9 mouse cellular contexts compared by ENCODE assay signal in the genomic region with DNA sequence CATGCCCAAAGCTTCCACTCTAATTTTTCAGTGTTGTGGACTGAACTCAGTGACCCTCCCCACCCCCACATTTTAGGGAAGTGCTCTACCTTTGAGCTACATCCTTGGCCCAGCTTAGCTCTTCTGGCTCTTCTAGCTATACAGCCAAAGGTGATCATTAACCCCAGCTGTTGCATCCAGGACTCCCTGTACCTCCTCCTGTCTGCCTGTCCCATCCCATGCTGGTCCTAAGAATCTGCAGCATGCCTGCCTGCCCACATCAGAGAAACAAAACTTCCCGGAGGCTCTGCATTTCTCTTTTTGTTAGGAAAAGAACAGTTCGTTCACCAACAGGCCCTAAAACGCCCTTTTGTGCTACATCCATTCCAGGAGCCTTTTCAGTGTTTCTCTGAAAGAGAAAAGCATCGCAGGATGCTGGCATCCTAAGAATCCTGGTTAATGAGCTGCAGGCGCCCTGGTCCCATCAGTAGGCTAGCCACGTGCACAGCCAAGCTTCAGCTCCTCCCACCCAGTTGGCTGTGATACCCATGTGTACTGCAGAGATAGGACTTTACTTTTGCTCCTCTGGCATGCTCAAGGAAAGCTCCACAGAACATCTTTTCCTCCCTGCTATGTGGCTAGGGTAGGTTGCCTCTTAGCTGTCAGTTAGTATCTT. TPM values are rescaled to one million over a fixed set of nuclear protein-coding genes. Genes with fewer than 3 reads are reported as not detected.
DNase-seq lines count a peak whose midpoint lies in the region; ATAC-seq lines count a peak whose summit lies in the region.
"Had no signal": no experiment of that assay in that cellular context is flagged by ENCODE, and none has a peak within 500 bp of the region (broad histone marks: within the 10 kb centered on the region; RNA-seq: fewer than 3 reads in every experiment).

No protein-coding gene starts in this region.

- no peaks in the 10 kb centered on the region for H3K27me3 ChIP-seq in hindbrain, embryonic 14.5 days (ENCODE audit: control insufficient read depth, insufficient read depth, low read length)
- H3K27me3 ChIP-seq in midbrain, embryonic 16.5 days (ENCODE audit: control insufficient read depth, insufficient read depth, low read depth, low read length): no peaks in the 10 kb centered on the region
- H3K27me3 ChIP-seq in heart, embryonic 11.5 days (ENCODE audit: control insufficient read depth, insufficient read depth, low read length): 0 out of 2 replicates have a peak, but pooled peaks cover under 1% of the 10 kb centered on the region

- peak overlapping the region; percentile 14; the same call in 1 of the 2 replicates for H3K9ac ChIP-seq in hindbrain, embryonic 14.5 days
- no peak overlapping the region for H3K9ac ChIP-seq in midbrain, embryonic 16.5 days (ENCODE audit: low read depth, low read length)
- no peak overlapping the region for H3K9ac ChIP-seq in heart, embryonic 11.5 days (ENCODE audit: low read depth, low read length)

- DNase-seq in MEL-GATA-1-ER (ENCODE audit: extremely low read depth, low read depth) (peak; percentile 43), adipocyte (ENCODE audit: low spot score) (no peak)
- peak; percentile 61 for DNase-seq in embryo, embryonic 9.5 days (ENCODE audit: extremely low spot score)
- peak; percentile 75 for DNase-seq in hindbrain, embryonic 14.5 days (ENCODE audit: low spot score)
- DNase-seq in left cerebral cortex, adult 9 months (ENCODE audit: low spot score in 2 of 2): peak; percentile 33 to 69
- DNase-seq in spleen, adult 18-20 months: no peak

- peaks cover 12% of the 10 kb centered on the region for H3K4me1 ChIP-seq in hindbrain, embryonic 14.5 days (replicated peaks; ENCODE audit: control insufficient read depth, insufficient read depth, low read length)
- H3K4me1 ChIP-seq in midbrain, embryonic 16.5 days (ENCODE audit: control insufficient read depth, insufficient read depth, low read length): peaks cover 11% of the 10 kb centered on the region
- H3K4me1 ChIP-seq in heart, embryonic 11.5 days (ENCODE audit: control insufficient read depth, insufficient read depth, low read length): no peaks in the 10 kb centered on the region

- H3K9me3 ChIP-seq in hindbrain, embryonic 14.5 days (ENCODE audit: control insufficient read depth, low read length): no peaks in the 10 kb centered on the region
- no peaks in the 10 kb centered on the region for H3K9me3 ChIP-seq in midbrain, embryonic 16.5 days (replicated peaks; ENCODE audit: control insufficient read depth, low read length, poor library complexity, severe bottlenecking)
- no peaks in the 10 kb centered on the region for H3K9me3 ChIP-seq in heart, embryonic 11.5 days (replicated peaks; ENCODE audit: control insufficient read depth, low read length)
- H3K9me3 ChIP-seq: G1E had no signal

- H3K4me3 ChIP-seq in hindbrain, embryonic 14.5 days (replicated peaks; ENCODE audit: low read length): no peak overlapping the region
- no peak overlapping the region for H3K4me3 ChIP-seq in midbrain, embryonic 16.5 days (ENCODE audit: low read depth, low read length)
- H3K4me3 ChIP-seq in heart, embryonic 11.5 days (ENCODE audit: low read depth, low read length): no peak overlapping the region

- H3K27ac ChIP-seq in hindbrain, embryonic 14.5 days: peak overlapping the region; percentile 83
- peak overlapping the region; percentile 56 for H3K27ac ChIP-seq in midbrain, embryonic 16.5 days (ENCODE audit: low read length)
- no peak overlapping the region for H3K27ac ChIP-seq in heart, embryonic 11.5 days (ENCODE audit: low read depth, low read length)

- ATAC-seq in hindbrain, embryonic 14.5 days (ENCODE audit: low FRiP score): peak; percentile 91
- peak; percentile 92 for ATAC-seq in midbrain, embryonic 16.5 days
- ATAC-seq in heart, embryonic 11.5 days (replicated peaks; ENCODE audit: insufficient number of reproducible peaks, low FRiP score, low TSS enrichment): no peak

- no peaks in the 10 kb centered on the region for H3K36me3 ChIP-seq in hindbrain, embryonic 14.5 days (replicated peaks; ENCODE audit: control insufficient read depth, insufficient read depth)
- H3K36me3 ChIP-seq in midbrain, embryonic 16.5 days (ENCODE audit: control insufficient read depth, insufficient read depth, low read length): no peaks in the 10 kb centered on the region
- no peaks in the 10 kb centered on the region for H3K36me3 ChIP-seq in heart, embryonic 11.5 days (ENCODE audit: control insufficient read depth, insufficient read depth, low read length)
- H3K36me3 ChIP-seq: G1E had no signal

- 2% methylated on average over 6 of the region's 6 CpGs for WGBS in hindbrain, embryonic 14.5 days
- WGBS in midbrain, embryonic 16.5 days: under 1% methylated on average over 6 of the region's 6 CpGs
- 13% methylated on average over 6 of the region's 6 CpGs for WGBS in heart, embryonic 11.5 days (ENCODE audit: insufficient replicate concordance)

- peak overlapping the region; percentile 19 for H3K4me2 ChIP-seq in hindbrain, embryonic 14.5 days (replicated peaks)
- H3K4me2 ChIP-seq in midbrain, embryonic 16.5 days (ENCODE audit: low read length): no peak overlapping the region
- H3K4me2 ChIP-seq in heart, embryonic 11.5 days: no peak overlapping the region

RNA-seq across cellular contexts. Expression of a gene that starts 18.1 kb away (rescaled TPM):
- polyA plus RNA-seq in hindbrain, embryonic 14.5 days (2014; fragmentation: Nextera tagmentation; extraction: Ambion mirVana): not detected in 2 replicates
- polyA plus RNA-seq in midbrain, embryonic 16.5 days (2015; fragmentation: Nextera tagmentation; extraction: Ambion mirVana): not detected in 2 replicates
- polyA plus RNA-seq in heart, embryonic 11.5 days (2014; fragmentation: Nextera tagmentation; extraction: Ambion mirVana): not detected in 2 replicates
- polyA plus RNA-seq: G1E had no signal

RNA-seq across cellular contexts. Expression of a gene that starts 20.2 kb away (rescaled TPM):
- polyA plus RNA-seq in hindbrain, embryonic 14.5 days (2014; fragmentation: Nextera tagmentation; extraction: Ambion mirVana): 19.7 and 20.6 TPM in 2 replicates
- polyA plus RNA-seq in midbrain, embryonic 16.5 days (2015; fragmentation: Nextera tagmentation; extraction: Ambion mirVana): 22.0 and 22.9 TPM in 2 replicates
- polyA plus RNA-seq in heart, embryonic 11.5 days (2014; fragmentation: Nextera tagmentation; extraction: Ambion mirVana): 8.7 and 10.6 TPM in 2 replicates

RNA-seq across cellular contexts. Expression of a gene that starts 33.5 kb away (rescaled TPM):
- polyA plus RNA-seq in hindbrain, embryonic 14.5 days (2014; fragmentation: Nextera tagmentation; extraction: Ambion mirVana): 215 and 245 TPM in 2 replicates
- polyA plus RNA-seq in midbrain, embryonic 16.5 days (2015; fragmentation: Nextera tagmentation; extraction: Ambion mirVana): 141 and 227 TPM in 2 replicates
- polyA plus RNA-seq in heart, embryonic 11.5 days (2014; fragmentation: Nextera tagmentation; extraction: Ambion mirVana): 22.7 TPM in 2 replicates
- polyA plus RNA-seq: G1E had no signal

RNA-seq across cellular contexts. Expression of a gene that starts 53.6 kb away (rescaled TPM):
- 15.7 and 16.9 TPM in 2 replicates for polyA plus RNA-seq in hindbrain, embryonic 14.5 days (2014; fragmentation: Nextera tagmentation; extraction: Ambion mirVana)
- polyA plus RNA-seq in midbrain, embryonic 16.5 days (2015; fragmentation: Nextera tagmentation; extraction: Ambion mirVana): 11.5 and 17.9 TPM in 2 replicates
- 58.5 and 102 TPM in 2 replicates for polyA plus RNA-seq in heart, embryonic 11.5 days (2014; fragmentation: Nextera tagmentation; extraction: Ambion mirVana)

RNA-seq across cellular contexts. Expression of a gene that starts 60.0 kb away (rescaled TPM):
- 59.7 and 75.2 TPM in 2 replicates for polyA plus RNA-seq in hindbrain, embryonic 14.5 days (2014; fragmentation: Nextera tagmentation; extraction: Ambion mirVana)
- polyA plus RNA-seq in midbrain, embryonic 16.5 days (2015; fragmentation: Nextera tagmentation; extraction: Ambion mirVana): 51.8 and 86.0 TPM in 2 replicates
- 270 and 395 TPM in 2 replicates for polyA plus RNA-seq in heart, embryonic 11.5 days (2014; fragmentation: Nextera tagmentation; extraction: Ambion mirVana)

Comparison
In these comparisons a context has a peak if more than half of its experiments do, and no peak if none do; other contexts are left out.
1. DNase-seq: peak in MEL-GATA-1-ER (single experiment), embryo, embryonic 9.5 days (single experiment), hindbrain, embryonic 14.5 days (single experiment) and left cerebral cortex, adult 9 months (2 of 2); none in spleen, adult 18-20 months (0 of 2) and adipocyte (single experiment).